In genomic region chr7:111968261-111968660, GRCm38 (mm10) we compare ENCODE assay signal across 24 mouse cellular contexts. TPM values are rescaled to one million over a fixed set of nuclear protein-coding genes. Genes with fewer than 3 reads are reported as not detected.
DNase-seq lines count a peak whose midpoint lies in the region; ATAC-seq and TF ChIP-seq lines count a peak whose summit lies in the region.
"Had no signal": no experiment of that assay in that cellular context is flagged by ENCODE, and none has a peak within 500 bp of the region (broad histone marks: within the 10 kb centered on the region; RNA-seq: fewer than 3 reads in every experiment).

No protein-coding gene starts in this region.

- no peak overlapping the region for H3K4me3 ChIP-seq in midbrain, postnatal 0 days (ENCODE audit: low read depth, low read length)
- no peak overlapping the region for H3K4me3 ChIP-seq in midbrain, embryonic 14.5 days (replicated peaks; ENCODE audit: low read depth, low read length)
- H3K4me3 ChIP-seq: embryonic facial prominence, embryonic 12.5 days; embryonic facial prominence, embryonic 15.5 days; heart, embryonic 10.5 days; heart, embryonic 13.5 days; intestine, embryonic 15.5 days had no signal

- H3K27me3 ChIP-seq in midbrain, postnatal 0 days (ENCODE audit: insufficient read depth, low read length), result no peaks in the 10 kb centered on the region
- no peaks in the 10 kb centered on the region for H3K27me3 ChIP-seq in midbrain, embryonic 14.5 days (ENCODE audit: control insufficient read depth, insufficient read depth, low read length)
- H3K27me3 ChIP-seq: embryonic facial prominence, embryonic 12.5 days; embryonic facial prominence, embryonic 15.5 days; intestine, embryonic 15.5 days had no signal

- no peaks in the 10 kb centered on the region for H3K36me3 ChIP-seq in midbrain, postnatal 0 days (ENCODE audit: insufficient read depth, low read length)
- no peaks in the 10 kb centered on the region for H3K36me3 ChIP-seq in midbrain, embryonic 14.5 days (ENCODE audit: control insufficient read depth, insufficient read depth, low read length)
- H3K36me3 ChIP-seq: embryonic facial prominence, embryonic 12.5 days; embryonic facial prominence, embryonic 15.5 days; heart, embryonic 10.5 days; heart, embryonic 13.5 days; intestine, embryonic 15.5 days had no signal

- ATAC-seq in midbrain, postnatal 0 days (ENCODE audit: low FRiP score), result no peak
- no peak for ATAC-seq in midbrain, embryonic 14.5 days (ENCODE audit: low FRiP score, low TSS enrichment)
- ATAC-seq: activated CD4-positive, CD25-positive, alpha-beta regulatory T cell, adult 4 months; forebrain, embryonic 14.5 days; forebrain, postnatal 0 days; intestine, embryonic 15.5 days had no signal

- no peak overlapping the region for H3K4me2 ChIP-seq in midbrain, postnatal 0 days (ENCODE audit: low read depth, low read length, poor library complexity, severe bottlenecking)
- H3K4me2 ChIP-seq in midbrain, embryonic 14.5 days (ENCODE audit: low read length), result no peak overlapping the region
- H3K4me2 ChIP-seq: embryonic facial prominence, embryonic 12.5 days; embryonic facial prominence, embryonic 15.5 days; heart, embryonic 13.5 days; hindbrain, embryonic 14.5 days; intestine, embryonic 15.5 days had no signal

- H3K9ac ChIP-seq in midbrain, postnatal 0 days (replicated peaks; ENCODE audit: low read length, poor library complexity, severe bottlenecking), result no peak overlapping the region
- H3K9ac ChIP-seq in midbrain, embryonic 14.5 days (replicated peaks; ENCODE audit: low read length), result no peak overlapping the region
- H3K9ac ChIP-seq: embryonic facial prominence, embryonic 12.5 days; embryonic facial prominence, embryonic 15.5 days; forebrain, postnatal 0 days; heart, embryonic 13.5 days; hindbrain, embryonic 14.5 days; intestine, embryonic 15.5 days had no signal

- WGBS in midbrain, postnatal 0 days, result 31% methylated on average over 5 of the region's 5 CpGs
- WGBS in midbrain, embryonic 14.5 days, result 37% methylated on average over 5 of the region's 5 CpGs

- no peaks in the 10 kb centered on the region for H3K9me3 ChIP-seq in midbrain, postnatal 0 days (ENCODE audit: low read length)
- no peaks in the 10 kb centered on the region for H3K9me3 ChIP-seq in midbrain, embryonic 14.5 days (ENCODE audit: control insufficient read depth, low read length)
- H3K9me3 ChIP-seq: embryonic facial prominence, embryonic 12.5 days; embryonic facial prominence, embryonic 15.5 days; heart, embryonic 10.5 days; heart, embryonic 13.5 days; intestine, embryonic 15.5 days had no signal

- DNase-seq in embryo, embryonic 10 days (ENCODE audit: low spot score), result peak; percentile 21
- DNase-seq in embryo, embryonic 11 days, result no peak
- DNase-seq in midbrain, postnatal 0 days (ENCODE audit: low spot score), result peak; percentile 7
- DNase-seq in midbrain, embryonic 14.5 days, result no peak
- DNase-seq in retina, embryonic 14.5 days (ENCODE audit: low spot score), result peak; percentile 52
- DNase-seq in kidney, adult 9 months, result no peak
- DNase-seq: adrenal gland, adult 8-10 months; adrenal gland, postnatal 25 days; cerebellum, adult 18-20 months; cerebellum, adult 9-10 months; cerebellum, postnatal 14 days; forebrain, postnatal 0 days; gastrocnemius, postnatal 25 days; heart, adult 18-20 months; heart, postnatal 14 days; heart, postnatal 4 days had no signal

- H3K27ac ChIP-seq in midbrain, postnatal 0 days (ENCODE audit: low read depth, low read length), result no peak overlapping the region
- no peak overlapping the region for H3K27ac ChIP-seq in midbrain, embryonic 14.5 days (replicated peaks; ENCODE audit: low read depth, low read length)
- H3K27ac ChIP-seq: embryonic facial prominence, embryonic 12.5 days; embryonic facial prominence, embryonic 15.5 days; heart, embryonic 10.5 days; heart, embryonic 13.5 days; hindbrain, embryonic 14.5 days; intestine, embryonic 15.5 days had no signal

- H3K4me1 ChIP-seq in midbrain, postnatal 0 days (ENCODE audit: insufficient read depth, low read length), result no peaks in the 10 kb centered on the region
- no peaks in the 10 kb centered on the region for H3K4me1 ChIP-seq in midbrain, embryonic 14.5 days (ENCODE audit: control insufficient read depth, insufficient read depth, low read length)
- H3K4me1 ChIP-seq: embryonic facial prominence, embryonic 12.5 days; embryonic facial prominence, embryonic 15.5 days; heart, embryonic 10.5 days; intestine, embryonic 15.5 days had no signal

- TF ChIP-seq CTCF in midbrain, postnatal 0 days (IDR thresholded peaks at IDR 0.05), result no peak

RNA-seq across cellular contexts. Expression of gene Usp47, which starts 55.0 kb away (rescaled TPM):
- 79.0 and 96.9 TPM in 2 replicates for total RNA-seq in midbrain, postnatal 0 days (2014; rRNA removed)
- polyA plus RNA-seq in midbrain, postnatal 0 days (2015; fragmentation: Nextera tagmentation; extraction: Ambion mirVana), result 49.2 and 52.2 TPM in 2 replicates
- polyA plus RNA-seq in midbrain, embryonic 14.5 days (2014; fragmentation: Nextera tagmentation; extraction: Ambion mirVana), result 57.9 and 106 TPM in 2 replicates

Comparison
In these comparisons a context has a peak if more than half of its experiments do, and no peak if none do; other contexts are left out.
1. DNase-seq: peak in embryo, embryonic 10 days (single experiment), midbrain, postnatal 0 days (single experiment) and retina, embryonic 14.5 days (single experiment); none in embryo, embryonic 11 days (single experiment), midbrain, embryonic 14.5 days (single experiment) and kidney, adult 9 months (single experiment).